Mouse (Mus musculus): ENCODE data around the gene Iqcf6.
A peak's percentile ranks its signal among the peaks of the same experiment; 100 is the strongest.
"Not testable (repeated sequence)": the region's sequence is repeated elsewhere in the genome, so short reads cannot be mapped to it uniquely, and the experiment has no call there.

The Iqcf6 gene

GRCm38 (mm10) chr9:106626282-106626681, at the start of gene Iqcf6:
Iqcf6 (plus strand) TSS chr9:106626582.
- DNase-seq (ENCODE audit: low spot score): no peak

GRCm38 (mm10) chr9:106580016-106580415, 46.4 kb upstream of the Iqcf6 start:
- no peak for DNase-seq (ENCODE audit: low spot score)

GRCm38 (mm10) chr9:106582552-106582951, 43.8 kb upstream of the Iqcf6 start:
- DNase-seq (ENCODE audit: low spot score): no peak

GRCm38 (mm10) chr9:106592158-106592557, 34.2 kb upstream of the Iqcf6 start:
- no peak for DNase-seq (ENCODE audit: low spot score)

GRCm38 (mm10) chr9:106595402-106595801, 31.0 kb upstream of the Iqcf6 start:
- DNase-seq (ENCODE audit: low spot score): not testable (repeated sequence)

GRCm38 (mm10) chr9:106595836-106596235, 30.5 kb upstream of the Iqcf6 start:
- no peak for DNase-seq (ENCODE audit: low spot score)

DNA sequence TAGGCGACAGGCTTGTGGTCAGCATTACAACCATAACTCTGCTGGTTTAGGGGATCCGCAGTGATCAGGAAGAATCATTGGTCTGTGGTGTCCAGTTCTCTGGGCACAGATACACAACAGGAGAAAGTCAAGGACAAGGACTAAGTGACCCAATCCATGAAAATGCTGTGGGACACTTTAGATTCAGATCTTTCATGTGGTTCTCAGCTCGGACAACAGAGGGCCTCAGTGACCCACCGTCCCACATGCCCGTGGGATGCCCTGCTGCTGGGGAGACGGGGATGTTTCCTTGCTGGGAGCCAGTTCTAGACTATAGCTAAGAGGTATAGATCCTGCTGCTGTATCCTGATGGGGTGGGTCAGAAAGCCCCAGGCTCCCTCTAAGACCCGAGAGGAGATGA, 27.9 kb upstream of the Iqcf6 start:
- no peak for DNase-seq (ENCODE audit: low spot score)

DNA sequence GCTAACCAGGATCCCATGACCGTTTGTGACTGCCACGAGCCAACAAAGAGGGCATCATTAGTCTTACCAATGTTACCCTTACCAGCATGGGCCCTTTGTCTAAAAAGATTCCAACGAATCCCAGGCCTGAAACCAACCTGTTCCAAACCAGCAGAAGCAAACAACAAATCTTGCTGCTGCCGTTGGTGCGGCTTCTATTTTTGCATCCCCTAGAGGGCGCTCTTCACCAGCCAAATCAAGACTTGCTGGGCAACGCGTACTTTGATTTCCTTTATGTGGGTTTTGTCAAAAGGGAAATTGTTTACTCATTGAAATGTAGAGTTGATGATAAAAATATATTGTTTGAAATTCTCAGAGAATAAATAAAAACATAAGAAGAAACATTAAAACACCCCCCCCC, 25.8 kb upstream of the Iqcf6 start:
- DNase-seq (ENCODE audit: low spot score): no peak

GRCm38 (mm10) chr9:106610727-106611126, 15.7 kb upstream of the Iqcf6 start:
- no peak for DNase-seq (ENCODE audit: low spot score)

GRCm38 (mm10) chr9:106613951-106614350, 12.4 kb upstream of the Iqcf6 start:
- DNase-seq (ENCODE audit: low spot score): no peak

DNA sequence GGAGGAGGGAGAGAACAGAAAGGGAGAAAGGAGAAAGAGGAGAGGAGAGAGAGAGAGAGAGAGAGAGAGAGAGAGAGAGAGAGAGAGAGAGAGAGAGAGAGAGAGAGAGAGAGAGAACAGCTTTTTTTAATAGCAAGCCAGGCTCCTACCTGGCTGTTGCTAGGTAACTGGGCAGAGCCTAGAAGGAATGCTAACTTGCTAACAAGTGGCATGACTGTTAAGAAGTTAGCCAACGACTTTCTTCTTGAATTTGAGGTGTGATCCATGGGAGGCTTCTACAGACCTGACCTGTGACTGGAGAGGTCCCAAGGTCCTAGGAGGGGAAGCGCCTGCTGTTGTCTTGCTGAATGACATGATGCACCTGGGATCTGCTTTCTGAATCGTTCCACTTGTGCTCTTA, 11.8 kb upstream of the Iqcf6 start:
- no peak for DNase-seq (ENCODE audit: low spot score)

DNA sequence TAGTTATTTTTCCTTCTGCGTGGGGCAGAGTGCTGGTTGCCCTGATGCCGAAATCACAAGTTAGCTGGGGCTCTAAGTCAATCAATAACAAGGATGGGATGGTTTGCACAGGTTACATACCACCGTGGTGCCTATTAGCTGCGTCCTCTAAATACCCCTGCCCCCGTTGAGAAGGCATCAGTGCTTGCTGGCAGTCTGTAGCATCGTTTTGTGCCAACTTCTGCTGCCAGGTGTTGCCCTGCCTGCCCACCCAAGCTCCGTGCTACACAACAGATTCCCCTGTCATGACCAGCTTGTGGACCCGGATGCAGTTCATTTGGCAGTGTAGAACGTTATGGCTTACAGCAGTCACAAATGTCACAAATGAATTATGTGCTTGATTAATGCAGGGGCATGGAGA, 10.1 kb upstream of the Iqcf6 start:
- DNase-seq (ENCODE audit: low spot score): no peak

DNA sequence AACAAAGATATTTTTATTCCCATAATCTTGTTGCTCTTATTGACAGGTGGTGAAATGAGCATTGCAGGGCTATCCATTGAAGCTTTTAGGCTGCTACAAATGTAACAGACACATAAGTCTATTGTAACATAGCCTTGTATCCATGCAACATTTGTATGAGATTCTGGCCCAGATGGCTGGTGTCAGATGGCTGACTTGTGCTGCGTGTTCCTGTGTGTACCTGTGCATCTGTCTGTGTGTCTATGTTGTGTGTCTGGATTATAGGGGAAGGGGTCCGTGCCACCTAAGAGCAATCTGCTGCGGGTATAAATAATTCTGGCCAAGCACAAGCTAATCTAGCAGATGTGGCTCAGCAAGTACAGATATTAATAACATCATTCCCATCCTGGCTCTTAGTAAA, 8.9 kb upstream of the Iqcf6 start:
- DNase-seq (ENCODE audit: low spot score): no peak

DNA sequence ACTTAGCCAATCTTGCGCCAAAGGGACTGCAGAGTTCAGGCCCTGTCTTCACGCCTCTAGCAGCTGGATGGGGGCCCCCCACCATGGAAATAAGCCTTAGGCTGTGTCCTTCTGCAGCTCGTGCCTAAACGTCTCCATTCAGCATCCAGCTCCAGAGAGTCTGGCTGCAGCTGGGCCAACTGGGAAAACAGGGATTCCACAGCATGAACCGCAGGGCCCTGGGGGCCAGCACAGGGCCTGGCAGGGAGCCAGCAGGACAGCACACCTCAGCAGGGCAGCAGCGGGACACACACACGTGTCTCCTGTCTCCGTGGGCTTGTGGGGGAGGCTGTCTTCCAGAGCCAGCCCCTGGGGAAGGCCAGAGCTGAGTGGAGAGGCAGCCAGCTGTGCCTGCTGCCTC, 1.4 kb downstream of the Iqcf6 start:
- not testable (repeated sequence) for DNase-seq (ENCODE audit: low spot score)

DNA sequence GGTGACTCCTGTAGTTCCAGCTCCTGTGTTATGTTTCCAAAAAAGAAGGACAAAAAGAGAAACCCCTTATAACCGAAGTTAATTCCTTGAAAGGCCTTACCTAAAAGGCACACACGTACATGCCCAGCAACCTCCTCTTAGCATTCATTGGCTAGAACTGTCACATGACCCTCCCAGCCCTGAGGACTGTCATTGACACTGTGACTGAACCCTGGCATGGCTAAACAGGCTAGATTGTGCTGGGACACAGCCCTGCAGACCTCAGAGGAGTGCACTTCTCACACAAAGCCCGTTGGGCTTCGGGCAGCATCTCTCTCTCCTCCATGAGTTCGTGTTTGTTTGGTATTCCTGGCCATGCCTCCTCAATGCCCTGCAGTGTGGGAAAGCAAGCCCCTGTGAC, 5.8 kb downstream of the Iqcf6 start:
- DNase-seq (ENCODE audit: low spot score): no peak

- DNase-seq (ENCODE audit: low spot score): no peak
Observed at GRCm38 (mm10) chr9:106638154-106638553, 11.8 kb downstream of the Iqcf6 start.

DNA sequence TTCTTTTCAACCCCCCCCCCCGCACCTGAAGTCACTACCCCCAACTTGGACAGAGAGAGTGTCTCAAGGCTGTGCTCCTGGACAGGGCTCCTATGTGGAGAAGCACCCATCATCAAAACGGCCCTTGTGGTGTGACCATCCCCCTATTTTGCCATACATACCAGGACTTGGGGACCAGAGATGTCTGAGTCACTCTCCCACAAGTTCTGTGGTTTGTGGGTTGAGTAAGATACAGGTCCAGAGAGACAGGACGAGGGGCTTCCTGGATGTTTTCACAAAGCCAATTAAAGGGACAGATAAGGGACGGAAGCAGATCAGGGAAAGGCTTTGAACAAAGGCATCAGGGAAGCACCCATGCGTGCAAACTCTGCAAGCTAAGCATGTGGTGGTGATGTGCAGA, 15.0 kb downstream of the Iqcf6 start:
- DNase-seq (ENCODE audit: low spot score): no peak

DNA sequence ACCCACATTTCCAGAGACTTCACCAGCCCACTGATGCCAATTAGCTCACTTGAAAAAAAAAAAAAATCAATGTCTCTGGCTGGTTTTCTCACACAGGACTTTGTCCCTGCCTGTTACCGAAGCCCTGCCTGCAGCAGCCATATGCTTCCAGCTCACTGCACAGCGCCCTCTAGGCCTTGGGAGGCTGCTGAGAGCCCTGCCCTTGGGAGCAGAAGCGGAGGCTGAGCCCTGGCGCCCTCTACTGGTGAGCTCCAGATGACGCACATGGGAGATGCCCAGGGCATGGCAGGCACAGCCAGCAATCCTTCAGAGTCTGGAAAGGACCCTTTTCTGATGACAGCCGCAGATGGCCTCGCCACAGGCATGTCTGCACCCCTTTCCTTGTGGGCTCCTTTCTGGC, 16.7 kb downstream of the Iqcf6 start:
- peak; percentile 44 for DNase-seq (ENCODE audit: low spot score)

GRCm38 (mm10) chr9:106643787-106644186, 17.4 kb downstream of the Iqcf6 start:
- DNase-seq (ENCODE audit: low spot score): no peak

GRCm38 (mm10) chr9:106645684-106646271, 19.4 kb downstream of the Iqcf6 start:
- DNase-seq (ENCODE audit: low spot score): no peak

DNA sequence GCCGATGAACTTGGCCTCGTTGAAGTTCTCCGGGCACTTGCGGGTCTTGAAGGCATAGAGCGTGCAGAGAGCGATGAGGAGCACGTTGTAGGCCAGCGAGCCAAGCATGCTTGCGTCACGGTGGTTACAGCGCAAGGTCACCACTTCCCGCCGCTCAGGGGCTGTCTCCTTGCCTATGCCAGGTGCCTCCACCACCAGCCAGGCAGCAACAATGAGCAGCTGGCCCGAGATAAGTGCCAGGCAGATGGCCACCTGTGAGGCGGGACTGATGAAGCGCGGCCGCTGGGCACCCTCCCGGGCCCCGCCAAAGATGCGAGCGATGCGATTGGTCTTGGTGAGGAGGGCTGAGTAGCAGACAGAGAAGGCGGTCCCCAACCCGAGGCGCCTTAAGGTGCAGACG, 20.8 kb downstream of the Iqcf6 start:
- DNase-seq (ENCODE audit: low spot score): no peak

DNA sequence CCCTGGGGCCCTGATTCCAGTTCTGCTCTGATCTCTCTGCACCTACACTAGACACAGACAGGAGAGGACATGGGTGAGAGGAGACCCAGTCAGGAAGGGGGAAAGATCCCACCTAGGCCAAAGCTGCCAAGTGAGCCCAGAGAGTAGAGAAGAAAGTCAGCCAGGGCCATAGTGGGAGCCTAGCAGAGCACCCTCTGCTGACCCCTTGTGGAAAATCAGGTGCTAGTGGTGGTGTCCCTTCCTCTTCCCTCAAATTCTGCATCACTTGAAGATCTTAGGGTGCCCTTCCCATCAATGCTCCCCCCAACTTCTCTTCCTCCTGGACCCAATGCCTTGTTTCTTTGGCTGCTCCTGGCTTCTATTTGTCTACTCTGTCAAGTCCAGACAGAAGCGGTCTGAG, 26.3 kb downstream of the Iqcf6 start:
- no peak for DNase-seq (ENCODE audit: low spot score)

DNA sequence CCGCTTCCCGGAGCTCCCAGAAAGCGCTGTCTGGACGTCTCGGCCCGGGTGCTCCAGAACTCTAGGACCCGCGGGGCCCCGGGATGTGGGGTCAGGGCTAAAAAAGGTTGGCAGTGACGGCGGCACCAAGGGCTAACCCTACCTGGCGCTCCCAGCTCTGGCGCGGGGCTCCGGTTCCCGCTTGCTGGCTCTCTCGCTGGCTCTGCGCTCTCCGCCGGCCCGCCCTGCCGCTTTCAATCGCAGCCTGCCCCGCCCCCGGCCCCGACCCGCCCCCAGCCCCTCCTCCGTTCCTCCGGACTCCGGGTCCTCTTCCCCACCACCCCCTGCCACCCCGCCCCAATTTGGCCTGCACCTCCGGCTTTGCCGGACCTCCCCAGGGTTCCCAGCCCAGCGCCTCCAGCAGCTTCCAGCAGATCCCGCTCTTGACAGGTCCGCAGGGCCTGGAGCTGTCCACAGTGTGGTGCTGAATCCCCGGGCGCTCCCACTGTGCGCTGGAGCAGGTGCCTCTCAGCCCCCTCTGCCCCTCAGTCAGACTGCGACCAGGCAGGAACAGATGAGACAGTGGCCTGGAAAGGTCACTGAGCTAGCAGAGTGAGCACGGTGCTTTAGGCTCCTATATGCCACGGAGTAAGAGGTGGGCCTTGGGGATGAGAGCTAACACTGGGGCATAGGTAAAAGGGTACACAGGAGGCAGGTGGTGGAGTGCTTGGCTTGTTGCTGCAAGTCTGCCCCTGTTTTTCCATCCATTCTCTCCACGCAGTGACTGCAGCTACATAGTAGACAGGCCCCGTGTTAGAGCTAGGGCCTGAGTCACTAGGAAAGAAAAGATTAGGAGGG, 29.7 kb downstream of the Iqcf6 start, which contains the start of gene Grm2:
TSS of gene Grm2 (minus strand) at position 199 of the 837 bp plus-strand sequence.
- peak; percentile 81 for DNase-seq (ENCODE audit: low spot score)

DNA sequence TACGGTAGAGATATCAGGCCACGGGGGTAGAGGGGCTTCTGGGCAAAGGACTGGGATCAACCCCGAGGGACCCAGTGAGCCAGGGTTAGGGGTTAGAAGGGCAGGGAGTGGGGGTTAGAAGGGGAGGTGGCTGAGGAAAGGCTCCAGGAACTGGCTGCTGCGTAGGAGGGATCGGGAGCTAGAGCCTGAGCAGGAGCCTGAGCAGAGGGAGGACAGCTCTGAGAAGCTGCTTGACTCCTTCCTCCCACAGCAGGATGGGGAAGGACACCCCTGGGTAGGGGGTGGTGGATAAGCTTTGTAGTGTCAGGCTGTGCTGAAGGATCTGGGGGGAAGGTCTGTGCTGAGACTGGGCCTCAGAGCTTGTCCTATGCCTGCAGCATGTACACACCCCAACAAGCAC, 30.4 kb downstream of the Iqcf6 start:
- DNase-seq (ENCODE audit: low spot score): no peak
